Mouse (Mus musculus) CH12.LX (cell line): ENCODE measurements around the gene Nutm1. TPM values are rescaled to one million over a fixed set of nuclear protein-coding genes. Genes with fewer than 3 reads are reported as not detected.

Source experiments
- DNase-seq: peaks from one replicate; pipeline ENCODE4 v3.0.0-alpha.2; 2013; ENCODE audit errors: extremely low read depth
- H3K27ac ChIP-seq: 2 replicates; pipeline ENCODE4 v1.5.1; 2012; ENCODE audit warnings: low read depth, mild to moderate bottlenecking, control low read depth, moderate library complexity; ENCODE audit not compliant: insufficient read depth
- H3K27me3 ChIP-seq: replicated peaks from 2 replicates; pipeline ENCODE3; 2012; ENCODE audit warnings: inconsistent platforms
- H3K36me3 ChIP-seq, 2 experiments: replicated peaks in 1 of 2; 2 replicates each; pipeline versions ENCODE3 to v1.6.1; 2012; ENCODE audit warnings: inconsistent platforms in 1 of 2, low read length in 1 of 2, mild to moderate bottlenecking in 1 of 2, mixed read lengths in 1 of 2, moderate library complexity in 1 of 2; ENCODE audit not compliant: control insufficient read depth in 1 of 2, insufficient read depth in 1 of 2
- H3K4me1 ChIP-seq, 2 experiments: 2 replicates each; pipeline ENCODE4 v1.6.1; 2012; ENCODE audit warnings: inconsistent platforms in 1 of 2, moderate library complexity in 1 of 2; ENCODE audit not compliant: insufficient read depth in 2 of 2, control insufficient read depth in 1 of 2
- H3K4me2 ChIP-seq: 2 replicates; pipeline ENCODE4 v1.6.1; 2012; ENCODE audit warnings: low read depth, mild to moderate bottlenecking, control low read depth; ENCODE audit not compliant: poor library complexity, insufficient read depth, severe bottlenecking
- H3K4me3 ChIP-seq, 3 experiments: fragments of 150-350 bp in 1 of 3; sonication (generic) in 1 of 3; replicated peaks in 1 of 3; 2 replicates each; pipeline versions ENCODE3 to v1.5.1; 2011 to 2012; ENCODE audit warnings: low read depth in 2 of 3, low read length in 2 of 3, mild to moderate bottlenecking in 2 of 3, moderate library complexity in 2 of 3, control low read depth in 1 of 3, improper control_type of control experiment in 1 of 3, inconsistent platforms in 1 of 3, mixed read lengths in 1 of 3; ENCODE audit not compliant: poor library complexity in 1 of 3
- H3K79me2 ChIP-seq: replicated peaks from 2 replicates; pipeline ENCODE4 v1.6.1; 2012; ENCODE audit warnings: mild to moderate bottlenecking, moderate library complexity; ENCODE audit not compliant: control insufficient read depth, poor library complexity, insufficient read depth, severe bottlenecking; ENCODE audit errors: extremely low read depth
- H3K9ac ChIP-seq: 2 replicates; pipeline ENCODE4 v1.6.1; 2012; ENCODE audit warnings: low read depth, mild to moderate bottlenecking, control low read depth, moderate library complexity; ENCODE audit not compliant: insufficient read depth
- H3K9me3 ChIP-seq: replicated peaks from 2 replicates; pipeline ENCODE3; 2012; ENCODE audit warnings: low read length, inconsistent platforms, mixed read lengths
- BHLHE40 ChIP-seq: IDR thresholded peaks from 2 replicates; pipeline ENCODE4 v1.6.1; 2011; ENCODE audit warnings: mild to moderate bottlenecking, low read depth, low read length, improper control_type of control experiment
- E2F4 ChIP-seq: IDR thresholded peaks from 2 replicates; pipeline ENCODE4 v1.6.1; 2011; ENCODE audit warnings: low read depth, low read length, improper control_type of control experiment; ENCODE audit not compliant: insufficient replicate concordance
- EP300 ChIP-seq: IDR thresholded peaks from 2 replicates; pipeline ENCODE4 v1.6.1; 2011; ENCODE audit warnings: low read length, improper control_type of control experiment
- ETS1 ChIP-seq: conservative IDR thresholded peaks from 2 replicates; pipeline ENCODE4 v1.6.1; 2012; ENCODE audit warnings: low read depth, mild to moderate bottlenecking, inconsistent platforms, low read length, improper control_type of control experiment, moderate library complexity
- HCFC1 ChIP-seq: IDR thresholded peaks from 2 replicates; pipeline ENCODE4 v1.6.1; 2012; ENCODE audit warnings: low read depth, mild to moderate bottlenecking, inconsistent platforms, low read length, improper control_type of control experiment
- JUN ChIP-seq: IDR thresholded peaks from 2 replicates; pipeline ENCODE4 v1.6.1; 2011; ENCODE audit warnings: low read depth, mild to moderate bottlenecking, low read length, improper control_type of control experiment, moderate library complexity; ENCODE audit not compliant: insufficient read depth
- JUND ChIP-seq: conservative IDR thresholded peaks from 2 replicates; pipeline ENCODE4 v1.6.1; 2011; ENCODE audit warnings: low read depth, low read length, improper control_type of control experiment
- KAT2A ChIP-seq: IDR thresholded peaks from 2 replicates; pipeline ENCODE4 v1.6.1; 2012; ENCODE audit warnings: low read length, improper control_type of control experiment, inconsistent platforms; ENCODE audit not compliant: insufficient replicate concordance
- MEF2A ChIP-seq: IDR thresholded peaks from 2 replicates; pipeline ENCODE4 v1.6.1; 2014; ENCODE audit warnings: low read depth, mild to moderate bottlenecking, inconsistent platforms, low read length, improper control_type of control experiment, borderline replicate concordance
- MXI1 ChIP-seq: IDR thresholded peaks from 2 replicates; pipeline ENCODE4 v1.6.1; 2011; ENCODE audit warnings: mild to moderate bottlenecking, low read depth, low read length, improper control_type of control experiment
- MYC ChIP-seq: IDR thresholded peaks from 2 replicates; pipeline ENCODE4 v1.6.1; 2011; ENCODE audit warnings: low read depth, mild to moderate bottlenecking, improper control_type of control experiment, low read length
- NELFE ChIP-seq: IDR thresholded peaks from 2 replicates; pipeline ENCODE4 v1.6.1; 2011; ENCODE audit warnings: low read depth, low read length, improper control_type of control experiment
- NRF1 ChIP-seq: IDR thresholded peaks from 2 replicates; pipeline ENCODE4 v1.6.1; 2014; ENCODE audit warnings: low read depth, mild to moderate bottlenecking, inconsistent platforms, low read length, improper control_type of control experiment, moderate library complexity
- POLR2AphosphoS2 ChIP-seq: IDR thresholded peaks from 2 replicates; pipeline ENCODE4 v1.6.1; 2011; ENCODE audit warnings: low read depth, low read length, improper control_type of control experiment
- RAD21 ChIP-seq: IDR thresholded peaks from 2 replicates; pipeline ENCODE4 v1.6.1; 2011; ENCODE audit warnings: low read depth, mild to moderate bottlenecking, low read length, improper control_type of control experiment, moderate library complexity
- RCOR1 ChIP-seq: conservative IDR thresholded peaks from 2 replicates; pipeline ENCODE4 v1.6.1; 2012; ENCODE audit warnings: low read depth, mild to moderate bottlenecking, inconsistent platforms, low read length, improper control_type of control experiment
- SIN3A ChIP-seq: IDR thresholded peaks from 2 replicates; pipeline ENCODE4 v1.6.1; 2012; ENCODE audit warnings: low read length, improper control_type of control experiment, inconsistent platforms
- USF1 ChIP-seq: IDR thresholded peaks from 2 replicates; pipeline ENCODE4 v1.6.1; 2014; ENCODE audit warnings: low read depth, mild to moderate bottlenecking, inconsistent platforms, low read length, improper control_type of control experiment
- ZC3H11A ChIP-seq: IDR thresholded peaks from 2 replicates; pipeline ENCODE4 v1.6.1; 2012; ENCODE audit warnings: low read depth, mild to moderate bottlenecking, inconsistent platforms, low read length, improper control_type of control experiment
- ZMIZ1 ChIP-seq: IDR thresholded peaks from 2 replicates; pipeline ENCODE4 v1.6.1; 2012; ENCODE audit warnings: low read depth, mild to moderate bottlenecking, inconsistent platforms, low read length, improper control_type of control experiment
- ZNF384 ChIP-seq: IDR thresholded peaks from 2 replicates; pipeline ENCODE4 v1.6.1; 2012; ENCODE audit warnings: low read depth, low read length, improper control_type of control experiment, inconsistent platforms
- dilution Hi-C: fragments of 300-500 bp; cut with MboI; formaldehyde crosslinking; loops from 2 replicates; pipeline ENCODE4 v1.14.3; 2020; ENCODE audit warnings: low sequenced_read_pairs; ENCODE audit not compliant: extremely low pct_unique_long_range_greater_than_20kb, extremely low pct_ligation_motif_present
- in situ Hi-C: fragments of 300-500 bp; cut with MboI; formaldehyde crosslinking; loops from 3 replicates; pipeline ENCODE4 v1.14.3; 2019; ENCODE audit warnings: low sequenced_read_pairs, low pct_ligation_motif_present, low pct_unique_long_range_greater_than_20kb, mixed read lengths
- polyA plus RNA-seq: library from polyadenylated mRNA; unstranded; fragments of >175 nt; gene quantifications from 2 replicates; pipeline ENCODE4 v1.2.1, GENCODE M21; 2012; ENCODE audit warnings: low read depth; ENCODE audit not compliant: insufficient read length
- total RNA-seq, 2 experiments: library from RNA; depleted of rRNA; stranded (reverse); fragments of 300-350 nt in 1 of 2; fragments of >200 nt in 1 of 2; gene quantifications; 2 replicates each; pipeline ENCODE4 v1.2.3; 2012 to 2014

Gene Nutm1
- total and polyA plus RNA-seq, 3 experiments, result not detected

DNA sequence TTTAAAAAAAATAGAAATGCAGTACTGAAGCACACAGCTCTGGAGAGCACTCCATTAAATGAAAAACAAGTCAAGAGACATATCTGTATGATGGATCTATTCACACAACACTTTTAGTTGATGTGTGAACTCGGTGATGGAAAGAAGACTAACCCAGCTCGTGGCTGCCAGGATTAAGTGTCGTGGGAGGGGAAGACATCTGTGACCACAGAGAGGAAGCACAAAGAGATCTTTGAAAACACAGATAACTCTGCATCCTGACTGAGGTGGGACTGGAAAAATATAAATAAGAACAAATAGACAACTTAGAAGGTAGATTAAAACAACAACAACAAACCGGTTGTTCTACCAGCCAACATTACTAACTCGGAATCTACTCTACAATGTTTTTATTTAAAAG is 36.5 kb downstream of the Nutm1 start:
- no peaks in the 10 kb centered on the region for H3K79me2 ChIP-seq
- TF ChIP-seq EP300 (no peak), ZNF384 (no peak), NELFE (no peak), KAT2A (no peak), JUN (no peak), MXI1 (no peak), SIN3A (no peak), MYC (no peak), ZMIZ1 (no peak), HCFC1 (no peak), RCOR1 (no peak), RAD21 (no peak), ETS1 (no peak), MEF2A (no peak), POLR2AphosphoS2 (no peak), NRF1 (no peak), USF1 (no peak), ZC3H11A (no peak), BHLHE40 (no peak)
- in situ Hi-C loops (no loop called here), dilution Hi-C loops (no loop called here)
- H3K4me1 ChIP-seq, result 0 out of 4 replicates have a peak, but pooled peaks cover 0 to 2% of the 10 kb centered on the region in 2 experiments
- no peak overlapping the region for H3K9ac ChIP-seq
- no peaks in the 10 kb centered on the region for H3K9me3 ChIP-seq
- H3K27me3 ChIP-seq, result no peaks in the 10 kb centered on the region
- no peaks in the 10 kb centered on the region for H3K36me3 ChIP-seq
- no peak overlapping the region for H3K4me3 ChIP-seq
- no peak overlapping the region for H3K4me2 ChIP-seq
- no peak for DNase-seq
- no peak overlapping the region for H3K27ac ChIP-seq

DNA sequence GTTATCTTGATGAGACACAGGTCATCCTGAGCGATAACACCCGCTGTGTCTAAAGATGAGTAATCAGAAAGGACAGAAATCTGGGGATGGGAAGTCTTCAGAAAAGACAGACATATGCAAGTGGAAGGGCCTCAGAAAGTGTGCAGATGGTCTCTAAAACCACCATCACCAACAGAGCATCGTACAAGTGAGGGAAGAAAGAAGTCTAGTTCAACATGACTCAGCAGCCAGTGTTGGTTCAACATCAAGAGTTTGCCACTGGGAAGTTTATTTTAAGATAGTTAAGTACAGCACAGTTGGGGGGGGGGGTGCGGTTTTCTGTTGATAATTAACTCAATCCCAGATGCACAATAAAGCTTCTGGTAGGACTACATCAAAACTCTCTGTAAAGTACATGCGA is 38.2 kb downstream of the Nutm1 start:
- in situ Hi-C loops, result no loop called here
- H3K9me3 ChIP-seq, result no peaks in the 10 kb centered on the region
- H3K9ac ChIP-seq, result no peak overlapping the region
- dilution Hi-C loops, result no loop called here
- H3K79me2 ChIP-seq, result no peaks in the 10 kb centered on the region
- H3K27me3 ChIP-seq, result no peaks in the 10 kb centered on the region
- H3K4me1 ChIP-seq, result 0 out of 4 replicates have a peak, but pooled peaks cover 0 to 2% of the 10 kb centered on the region in 2 experiments
- no peaks in the 10 kb centered on the region for H3K36me3 ChIP-seq
- TF ChIP-seq NRF1 (no peak), JUND (no peak), E2F4 (no peak), HCFC1 (no peak), ZNF384 (no peak), ETS1 (no peak), SIN3A (no peak)
- H3K4me3 ChIP-seq, result no peak overlapping the region
- H3K27ac ChIP-seq, result no peak overlapping the region
- H3K4me2 ChIP-seq, result no peak overlapping the region
- DNase-seq, result no peak
